Mouse (Mus musculus) MN1 (cell line): Measurements from ENCODE around the gene Fmnl2.

ENCODE experiments used
- DNase-seq: peaks from one replicate; pipeline ENCODE4 v3.0.0-alpha.2; 2016; ENCODE audit warnings: low spot score

The Fmnl2 gene

DNA sequence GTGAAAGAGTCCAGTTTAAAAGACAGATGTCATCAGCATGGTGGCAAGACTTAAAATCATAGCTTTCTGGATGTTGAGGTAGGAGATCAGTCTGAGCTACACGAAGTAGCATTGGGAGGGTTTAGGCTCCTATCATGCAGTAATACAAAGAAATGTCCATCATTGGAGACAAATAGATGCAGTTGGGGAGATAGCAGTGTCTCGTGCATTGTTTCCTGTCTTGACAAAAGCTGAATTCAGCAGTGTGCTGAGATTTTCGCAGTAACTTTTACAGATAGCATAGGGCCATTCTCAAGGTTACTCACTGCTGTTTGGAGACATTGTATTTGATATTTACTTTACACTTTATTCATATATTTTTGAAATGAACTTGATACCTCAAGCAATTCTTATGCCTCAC is 128.7 kb downstream of the Fmnl2 start:
- no peak for DNase-seq

DNA sequence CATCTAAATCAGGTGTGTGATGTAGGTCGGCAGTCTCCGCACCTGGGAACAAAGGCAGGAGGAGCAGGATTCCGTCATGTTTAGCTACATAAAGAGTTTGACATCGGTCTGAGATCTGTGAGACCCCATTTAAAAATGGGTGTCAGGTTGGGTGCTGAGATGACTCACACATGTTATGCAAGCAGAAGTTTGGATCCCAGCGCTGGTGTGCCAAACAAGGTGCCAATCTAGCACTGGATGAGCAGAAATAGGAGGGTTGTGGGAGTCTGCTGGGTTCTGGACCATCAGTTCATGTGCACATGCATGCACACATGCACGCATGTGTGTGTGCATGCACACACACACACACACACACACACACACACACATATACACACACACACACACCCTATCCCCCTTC is 129.4 kb downstream of the Fmnl2 start:
- DNase-seq: no peak

DNA sequence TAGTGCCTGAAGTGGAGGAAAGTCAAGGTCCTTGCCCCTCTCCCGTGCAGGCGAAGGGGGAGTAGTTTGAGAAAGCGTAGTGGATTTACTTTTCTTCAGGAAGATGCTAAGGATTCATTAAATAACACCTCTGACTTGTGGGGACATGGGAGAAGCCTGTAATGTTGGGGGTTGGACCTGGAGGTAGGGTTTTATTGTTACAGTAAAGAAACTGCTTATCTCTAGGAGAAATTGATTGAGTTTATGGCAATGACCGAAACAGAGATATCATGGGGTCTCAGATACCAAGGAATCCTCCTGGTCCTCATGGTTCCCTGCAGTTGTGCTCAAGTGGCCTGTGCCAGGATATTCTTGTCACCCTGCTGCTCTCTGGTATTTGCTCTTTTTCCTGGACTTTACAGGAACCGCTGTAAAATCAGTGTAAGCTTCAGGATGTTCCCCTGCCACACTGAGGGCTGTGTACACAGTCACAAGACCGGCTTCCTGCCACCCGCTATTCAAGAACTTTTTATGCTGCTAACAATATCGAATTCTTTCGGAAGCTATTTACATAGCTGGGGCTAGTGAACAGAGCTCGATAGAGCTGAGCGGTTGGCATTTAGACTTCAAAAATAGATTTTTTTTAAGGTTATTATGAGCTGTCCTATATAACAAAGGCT is 130.1 kb downstream of the Fmnl2 start:
- DNase-seq: no peak

DNA sequence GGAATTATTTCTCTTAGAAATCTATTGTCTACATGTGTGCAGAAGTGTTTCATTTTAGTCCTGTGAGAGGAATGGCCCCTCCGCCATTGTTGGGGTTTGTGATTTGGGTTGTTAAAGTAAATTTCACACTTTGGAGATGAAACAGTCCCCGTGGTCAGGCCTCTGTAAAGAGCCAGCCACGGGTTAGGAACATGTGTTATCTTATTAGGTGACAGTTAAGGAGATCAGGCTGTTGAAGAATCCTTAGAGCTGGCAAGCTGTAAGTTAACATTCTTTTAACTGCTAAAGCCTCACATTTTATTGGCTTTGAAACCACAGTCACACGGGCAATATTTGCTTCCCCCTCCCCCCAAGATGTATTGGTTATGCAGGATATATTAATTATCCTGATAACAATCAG is 131.7 kb downstream of the Fmnl2 start:
- no peak for DNase-seq

DNA sequence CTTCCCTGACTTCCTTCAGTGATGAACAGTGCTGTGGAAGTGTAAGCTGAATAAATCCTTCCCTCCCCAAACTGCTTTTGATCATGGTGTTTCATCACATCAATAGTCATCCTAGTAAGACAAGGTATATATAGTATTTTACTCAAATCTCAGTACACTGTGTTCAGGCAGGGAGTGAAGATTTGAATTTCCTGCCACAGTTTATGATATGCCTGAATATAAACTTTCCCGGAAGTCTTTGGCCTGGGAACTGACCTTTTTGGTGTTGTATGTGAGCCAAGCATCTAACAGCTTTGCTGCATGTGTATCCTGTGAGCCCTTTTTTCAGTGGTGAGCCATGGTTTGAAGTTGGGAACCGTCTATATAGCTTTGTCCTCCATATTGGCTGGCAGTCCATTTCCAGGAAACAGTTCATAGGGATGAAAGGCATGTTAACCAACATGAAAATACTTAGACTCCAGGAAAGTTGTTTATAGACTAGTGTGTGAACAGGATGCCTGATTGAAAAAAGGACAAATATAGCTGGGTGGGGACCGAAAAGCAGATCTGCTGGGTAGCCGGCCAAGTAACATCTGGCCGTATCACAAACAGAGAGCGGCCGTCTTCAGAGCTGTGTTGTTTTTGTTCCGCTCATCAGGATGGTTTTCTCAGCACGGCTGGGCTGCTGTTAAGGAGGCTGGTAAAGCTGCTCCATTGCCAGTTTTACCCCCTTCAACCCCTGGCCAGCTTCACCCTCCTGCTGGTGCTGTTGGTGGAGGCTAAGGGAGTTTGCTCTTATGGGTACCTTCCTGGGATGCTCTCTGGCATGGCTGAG is 133.4 kb downstream of the Fmnl2 start:
- DNase-seq: no peak

DNA sequence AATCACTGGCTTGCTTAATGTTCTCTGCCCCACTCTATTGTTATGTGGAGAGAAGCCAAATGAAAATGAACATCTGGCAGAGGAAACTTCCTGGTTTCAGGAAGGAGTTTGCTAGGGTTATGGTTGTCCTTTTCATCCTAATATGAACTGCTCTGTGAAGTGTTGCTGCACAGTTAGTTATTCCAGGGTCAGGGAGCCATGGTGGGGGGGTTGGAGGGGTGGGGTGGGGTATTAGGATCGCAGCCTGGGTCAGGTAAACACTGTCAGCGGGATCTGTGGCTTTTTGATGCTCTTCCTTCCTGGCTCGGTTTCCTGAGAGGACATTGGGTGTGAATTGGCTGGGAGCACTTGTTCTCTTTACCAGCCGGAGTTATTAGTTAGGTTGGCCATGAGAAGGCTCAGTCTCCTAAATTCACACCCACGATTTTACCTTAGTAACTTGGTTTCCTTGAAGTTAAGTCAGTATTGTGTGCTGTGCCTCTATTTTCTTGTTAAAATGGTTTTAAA is 134.1 kb downstream of the Fmnl2 start:
- DNase-seq: no peak

DNA sequence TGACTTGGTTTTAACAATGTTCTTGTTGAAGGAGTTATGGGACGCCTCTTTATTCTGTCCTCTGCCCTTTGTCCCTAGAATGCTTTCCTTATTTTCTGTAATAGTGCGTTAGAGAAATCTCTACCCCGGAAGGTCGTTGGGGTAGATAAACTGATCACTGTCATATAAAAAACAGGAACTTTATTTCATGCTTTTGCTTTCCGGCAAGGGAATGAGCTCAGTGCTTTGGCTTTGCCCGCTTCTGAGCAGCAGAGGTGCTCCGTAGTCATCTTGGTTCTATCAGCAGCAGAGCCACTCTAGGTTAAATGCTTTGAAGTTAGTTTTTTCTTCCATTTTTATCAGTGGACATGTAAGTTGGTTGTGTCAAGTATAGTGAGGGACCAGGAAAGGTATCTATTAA is 135.6 kb downstream of the Fmnl2 start:
- DNase-seq: no peak

DNA sequence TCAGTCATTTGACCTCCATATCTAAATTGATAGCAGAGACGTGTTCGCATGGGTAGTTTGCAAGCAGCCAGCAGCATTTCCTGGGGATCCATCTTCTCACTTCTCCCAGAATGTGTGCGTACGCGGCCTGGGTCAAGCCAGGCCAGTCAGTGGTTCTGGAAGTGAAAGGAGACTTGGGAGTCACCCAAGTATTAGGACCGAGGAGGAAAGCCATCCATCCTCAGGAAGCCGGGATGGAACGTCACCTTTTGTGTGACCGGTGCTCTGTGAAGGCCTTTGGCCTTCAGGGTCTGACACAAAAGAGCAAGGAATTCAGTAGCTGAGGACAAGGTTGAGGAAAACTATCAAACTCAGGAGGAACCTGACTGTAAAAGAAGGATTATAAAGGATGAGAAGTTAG is 136.9 kb downstream of the Fmnl2 start:
- DNase-seq: no peak

DNA sequence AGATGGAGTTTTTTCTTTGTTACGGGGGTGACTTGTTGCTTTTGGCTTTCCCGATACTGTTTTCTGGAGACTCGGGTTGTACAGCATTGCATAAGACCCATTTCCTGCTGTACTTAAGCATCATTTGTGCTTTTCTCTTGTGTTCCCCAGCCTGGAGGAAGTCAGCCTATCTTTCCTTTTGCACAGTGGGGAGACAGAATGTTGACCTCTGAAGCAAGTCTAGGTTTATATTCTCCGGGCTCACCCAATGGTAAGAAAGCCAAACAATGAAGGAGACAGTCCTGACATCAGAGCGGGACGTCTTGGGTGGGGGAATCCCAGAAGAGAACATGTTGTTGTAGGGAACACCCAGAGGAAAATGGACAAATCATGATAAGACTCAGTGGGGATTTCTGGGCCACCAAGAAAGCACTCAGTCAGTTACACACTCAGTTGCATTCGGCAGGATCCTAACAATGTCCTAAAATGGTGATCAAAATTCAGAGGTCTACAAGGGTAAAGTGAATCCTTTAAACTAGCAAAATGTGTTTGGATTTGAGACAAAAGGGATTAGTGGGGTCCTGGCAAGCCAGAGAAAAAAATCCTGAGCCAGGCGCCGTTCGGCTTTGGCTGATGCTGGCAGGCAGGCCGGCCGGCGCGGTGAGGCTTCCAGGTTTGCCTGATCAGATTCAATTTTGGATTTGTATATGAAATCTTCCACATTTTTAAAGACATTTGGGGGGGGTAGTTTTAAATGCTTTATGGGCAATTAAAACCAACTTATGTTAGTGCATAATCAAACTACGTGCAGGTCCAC is 140.5 kb downstream of the Fmnl2 start:
- no peak for DNase-seq

DNA sequence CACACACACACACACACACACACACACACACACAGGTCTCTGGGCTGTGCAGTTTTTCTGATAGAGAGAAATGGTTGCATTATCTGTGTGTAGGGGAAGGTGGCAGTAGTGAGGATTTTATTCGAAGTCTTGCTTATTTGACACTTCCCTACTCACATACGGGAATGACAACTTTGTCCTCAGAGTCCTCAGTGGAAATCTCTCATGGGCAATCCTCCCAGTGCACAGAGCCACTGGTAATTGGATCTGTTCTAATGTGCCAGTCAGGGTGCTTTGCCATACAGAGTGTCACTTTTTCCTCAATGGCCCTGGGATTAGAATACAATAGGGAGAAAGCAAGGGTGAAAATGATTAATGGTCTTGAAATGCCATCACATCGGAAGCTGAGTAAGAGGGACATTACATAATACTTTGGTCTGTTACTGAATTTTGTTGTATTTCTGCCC is 141.9 kb downstream of the Fmnl2 start:
- DNase-seq: no peak

DNA sequence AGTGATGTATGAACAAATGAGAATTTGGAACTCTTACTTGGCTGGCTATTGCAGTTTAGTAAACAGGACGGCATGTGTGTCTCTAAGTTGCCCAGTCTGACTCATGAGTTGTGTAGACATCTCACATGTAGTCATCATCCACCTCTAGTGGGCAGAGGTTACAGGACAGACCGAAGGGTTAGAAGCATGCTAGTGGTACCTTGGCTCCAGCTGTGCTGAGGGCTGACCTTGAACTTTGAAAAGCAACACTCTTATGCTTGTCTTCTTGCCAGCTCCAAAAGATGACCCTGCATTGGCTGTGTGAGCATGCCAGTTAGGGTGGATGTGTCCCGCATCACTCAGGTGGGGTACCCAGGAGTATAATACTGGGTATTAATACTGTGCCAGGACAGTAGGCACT is 142.8 kb downstream of the Fmnl2 start:
- DNase-seq: no peak

DNA sequence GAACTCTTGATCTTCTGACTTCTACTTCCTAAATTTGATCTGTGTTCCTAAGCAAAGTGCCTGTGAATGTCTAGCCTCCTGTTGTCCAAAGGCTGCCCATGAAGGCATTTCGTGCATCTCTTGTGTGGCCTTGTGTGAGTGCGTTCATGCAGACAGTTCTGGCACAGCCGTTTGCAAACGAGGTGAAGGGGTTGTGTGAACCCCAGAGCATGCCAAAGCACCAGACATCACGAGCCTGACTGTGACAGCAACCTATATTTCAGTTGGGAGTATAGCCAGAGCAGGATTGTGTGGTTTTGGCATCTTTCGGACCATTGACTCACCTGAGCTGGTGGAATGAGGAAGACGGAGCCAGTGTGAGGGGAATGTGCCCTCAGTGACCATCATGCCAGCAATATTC is 148.5 kb downstream of the Fmnl2 start:
- DNase-seq: no peak

DNA sequence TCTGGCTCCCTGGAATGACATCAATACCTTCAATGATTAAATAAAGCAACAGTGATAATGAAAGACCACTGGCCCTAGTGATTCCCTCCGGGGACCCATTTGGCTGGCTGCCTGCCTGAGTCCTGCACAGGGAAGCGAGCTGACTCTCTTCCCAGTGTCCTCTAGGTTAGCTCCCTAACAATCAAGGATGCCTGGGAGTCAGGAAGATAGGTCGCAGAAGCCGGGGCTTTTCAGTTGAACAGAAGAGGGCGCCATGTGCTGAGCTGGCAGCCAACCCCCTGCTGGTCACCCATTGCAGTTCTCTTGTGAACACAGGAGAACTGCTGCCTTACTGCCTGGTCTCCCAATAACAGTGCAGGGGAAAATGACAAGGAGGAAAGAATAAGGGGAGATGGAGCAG is 149.5 kb downstream of the Fmnl2 start:
- DNase-seq: peak; percentile 75

DNA sequence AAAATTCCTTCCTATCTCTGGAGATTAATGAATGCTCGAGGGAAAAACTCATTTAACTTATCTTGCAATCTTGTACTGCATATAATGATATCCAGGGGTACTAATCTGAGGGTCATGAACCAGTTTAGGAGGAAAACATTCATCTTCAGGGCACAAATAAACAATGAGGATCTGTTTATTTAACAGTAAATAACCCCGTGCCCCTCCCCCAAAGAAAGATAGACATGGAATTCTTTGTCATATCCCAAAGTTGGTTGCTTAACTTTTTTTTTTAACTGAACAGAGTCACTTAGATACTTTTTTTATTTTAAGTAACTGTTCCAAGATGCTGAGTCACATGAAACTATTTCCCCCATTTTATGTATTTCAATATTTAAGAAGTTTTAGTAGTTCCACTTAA is 155.4 kb downstream of the Fmnl2 start:
- no peak for DNase-seq

DNA sequence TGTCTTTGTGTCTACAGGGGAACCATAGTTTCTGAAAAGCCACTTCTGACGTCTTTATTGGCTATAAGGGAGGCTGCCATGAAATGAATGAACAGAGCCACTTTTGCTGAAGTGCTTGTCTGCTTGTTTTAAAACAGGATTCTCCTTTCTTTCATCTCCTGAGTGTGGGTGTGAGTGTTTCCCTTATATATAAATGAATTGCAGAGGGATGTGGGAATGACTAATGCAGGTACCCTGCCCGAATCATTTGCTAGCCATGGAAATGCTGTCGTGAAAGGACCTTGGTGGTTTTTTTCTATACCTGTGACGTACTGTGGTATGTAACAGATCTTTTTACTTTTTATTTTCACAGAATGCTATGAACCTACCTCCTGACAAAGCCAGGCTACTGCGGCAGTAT is 156.8 kb downstream of the Fmnl2 start:
- DNase-seq: no peak

DNA sequence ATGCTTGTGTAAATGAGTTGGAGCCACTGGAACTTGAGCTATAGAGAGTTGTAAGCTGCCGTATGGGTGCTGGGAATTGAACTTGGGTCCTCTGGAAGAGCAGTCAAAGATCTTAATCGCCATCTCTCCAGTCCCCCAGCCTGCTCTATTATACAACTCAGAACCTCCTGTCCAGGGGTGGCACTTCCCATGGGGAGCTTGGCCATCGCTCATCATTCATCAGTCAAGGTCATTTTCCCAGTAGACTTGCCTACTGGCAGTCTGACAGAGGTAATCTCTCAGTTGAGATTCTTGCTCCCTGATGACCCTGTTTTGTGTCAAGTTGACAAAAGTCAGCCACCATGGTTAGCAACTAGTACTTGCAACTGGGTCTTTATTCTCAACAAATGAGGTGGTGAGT is 165.3 kb downstream of the Fmnl2 start:
- DNase-seq: no peak

DNA sequence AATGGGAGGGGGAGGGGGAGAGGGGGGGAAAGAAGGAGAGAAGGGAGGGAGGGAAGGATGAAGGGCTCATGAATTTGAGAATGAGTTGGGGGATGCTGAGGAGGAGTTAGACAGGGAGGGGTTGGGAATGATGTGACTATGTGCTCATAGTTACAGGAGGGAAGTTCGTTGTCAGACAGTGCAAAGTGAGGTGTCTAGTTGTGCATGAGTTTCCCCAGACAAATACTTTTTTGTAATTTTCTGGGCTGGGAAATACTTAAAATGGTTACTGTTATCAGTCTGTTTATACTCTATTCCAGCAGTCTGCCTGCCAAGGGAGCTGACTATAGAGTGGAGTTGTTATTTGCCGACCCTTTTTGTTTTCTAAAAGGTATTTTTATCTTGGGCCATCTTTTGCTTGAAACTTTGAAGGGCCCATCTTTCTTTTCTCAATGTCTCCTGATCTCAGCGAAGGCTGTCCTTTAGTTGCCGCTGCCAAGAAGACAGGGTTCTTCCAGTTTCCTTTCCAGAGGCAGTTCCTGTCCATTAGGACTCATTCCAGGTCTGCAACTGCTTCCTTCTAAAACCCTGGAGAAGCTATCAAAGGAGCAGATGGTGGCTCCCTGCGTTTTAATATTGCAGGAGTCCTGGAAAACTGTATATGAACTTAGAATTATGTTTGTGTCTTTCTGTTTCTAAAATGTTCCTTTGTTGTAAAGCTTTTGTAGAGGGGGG is 168.6 kb downstream of the Fmnl2 start:
- DNase-seq: peak; percentile 52

DNA sequence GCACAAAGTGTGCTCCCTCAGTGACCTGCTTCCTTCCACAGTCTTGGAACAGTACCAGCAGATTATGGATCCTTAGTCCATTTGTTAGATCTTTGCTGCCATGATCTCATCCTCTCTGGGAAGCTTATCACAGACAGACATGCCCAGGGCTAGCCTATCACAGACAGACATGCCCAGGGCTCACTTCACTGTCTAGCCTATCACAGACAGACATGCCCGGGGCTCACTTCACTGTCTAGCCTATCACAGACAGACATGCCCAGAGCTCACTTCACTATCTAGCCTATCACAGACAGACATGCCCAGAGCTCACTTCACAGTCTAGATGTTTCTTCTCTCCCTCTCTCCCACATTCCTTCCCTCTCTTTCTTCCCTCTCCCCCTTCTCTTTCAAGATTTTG is 171.2 kb downstream of the Fmnl2 start:
- DNase-seq: no peak

DNA sequence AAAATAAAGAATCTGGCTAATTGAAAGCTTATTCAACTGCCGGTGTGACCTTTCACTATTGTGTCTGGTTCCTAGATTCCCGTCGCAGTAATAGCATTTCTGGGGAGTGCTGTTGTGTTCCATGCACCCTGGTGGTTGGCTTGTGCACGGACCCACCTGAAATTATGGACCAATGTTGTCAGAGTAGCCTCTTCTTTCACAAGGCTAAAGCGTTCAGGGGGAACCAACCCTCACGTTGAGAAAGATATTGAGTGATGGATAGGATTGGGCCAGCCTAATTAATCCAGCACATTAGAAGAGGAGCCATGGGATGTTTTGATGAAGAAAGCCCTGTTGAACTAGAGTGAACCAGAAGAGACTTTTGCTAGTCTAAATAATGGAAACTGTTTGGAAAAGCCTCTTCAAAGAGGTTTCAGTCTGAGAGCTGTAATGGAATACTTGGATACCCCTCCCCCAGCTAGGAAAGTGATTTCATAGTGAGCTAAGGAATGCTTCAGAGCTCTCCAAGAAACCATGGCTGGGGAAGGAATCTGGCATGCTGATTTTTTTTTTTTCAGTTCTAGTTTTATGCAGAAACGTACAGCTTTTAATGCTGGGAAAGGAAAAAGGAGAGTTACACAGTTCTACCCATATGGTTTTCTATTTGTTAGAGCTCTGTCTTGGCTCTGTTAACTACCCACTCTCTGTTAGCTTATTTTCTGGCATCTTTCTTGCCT is 172.2 kb downstream of the Fmnl2 start:
- no peak for DNase-seq

DNA sequence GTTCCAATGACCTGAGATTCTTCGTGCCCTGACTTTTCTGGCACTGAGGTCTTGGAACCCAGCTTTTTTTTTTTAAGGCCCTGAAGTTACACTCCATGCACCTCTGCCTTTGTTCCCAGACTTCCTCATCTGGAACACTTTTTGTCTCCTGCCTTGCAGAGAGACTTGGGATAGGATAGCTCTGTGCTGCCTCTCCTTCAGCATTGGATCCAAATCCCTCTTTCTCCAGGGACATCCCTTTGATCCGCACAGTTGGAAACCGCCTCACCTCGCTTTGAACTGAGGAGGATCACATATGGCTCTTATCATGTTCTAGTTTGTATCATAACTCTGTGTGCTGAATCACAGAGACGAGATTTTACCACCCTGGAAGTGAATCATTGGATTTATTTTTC is 172.8 kb downstream of the Fmnl2 start:
- DNase-seq: no peak

DNA sequence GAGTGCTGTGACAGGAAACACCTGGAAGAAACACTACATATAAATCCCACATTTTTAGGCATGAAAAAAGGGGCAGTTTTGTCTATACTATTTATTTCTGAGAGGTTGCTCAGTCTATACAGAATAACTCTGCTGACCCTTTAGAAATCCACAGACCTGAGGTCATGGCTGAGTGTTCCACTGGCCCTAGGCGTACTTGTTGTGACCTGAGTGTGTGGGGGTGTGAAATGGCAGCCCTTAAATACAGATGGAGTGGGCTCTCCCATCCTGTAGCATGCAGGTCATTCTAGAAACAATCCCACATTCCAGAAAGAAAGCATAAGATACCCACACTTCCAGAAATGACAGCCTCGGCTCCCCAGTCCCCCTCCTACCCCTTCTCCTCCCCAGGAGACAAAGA is 180.6 kb downstream of the Fmnl2 start:
- DNase-seq: no peak

DNA sequence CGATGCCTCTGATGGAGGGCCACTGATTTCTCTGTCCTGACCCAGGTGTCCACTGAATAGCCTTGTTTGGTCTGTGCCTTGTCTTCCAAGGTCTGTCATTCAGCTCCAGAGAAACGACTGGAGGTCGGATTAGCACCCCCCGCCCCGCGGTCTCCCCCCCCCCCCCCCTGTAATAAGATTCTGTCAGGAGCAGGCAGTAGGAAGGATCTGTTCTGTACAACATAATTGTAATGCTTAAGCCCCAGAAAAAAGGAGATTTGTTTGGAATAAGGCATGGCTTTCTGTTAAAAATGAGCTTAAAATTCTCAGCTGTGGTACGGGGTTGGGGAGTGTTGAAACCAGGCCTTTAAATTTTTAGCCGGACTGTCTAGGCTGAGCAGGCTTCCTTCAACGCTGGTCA is 181.1 kb downstream of the Fmnl2 start:
- DNase-seq: no peak
